Mouse (Mus musculus) forebrain, embryonic 12.5 days (tissue): Measurements from ENCODE around the gene Zfp524. TPM values are rescaled to one million over a fixed set of nuclear protein-coding genes. Genes with fewer than 3 reads are reported as not detected.

ENCODE experiments used
- ATAC-seq: fragments of 200-750 bp; cut with Nextera tagmentation; 2 replicates; pipeline ENCODE4 v1.8.0; 2017; ENCODE audit warnings: moderate TSS enrichment; ENCODE audit not compliant: low FRiP score
- H3K27ac ChIP-seq: fragments of 300-500 bp; sonication (generic); 2 replicates; pipeline ENCODE4 v1.5.1; 2016; ENCODE audit warnings: mild to moderate bottlenecking
- H3K27me3 ChIP-seq: fragments of 300-500 bp; sonication (generic); 2 replicates; pipeline ENCODE4 v1.6.1; 2016; ENCODE audit warnings: mild to moderate bottlenecking
- H3K36me3 ChIP-seq: fragments of 300-500 bp; sonication (generic); replicated peaks from 2 replicates; pipeline ENCODE4 v1.6.1; 2016; ENCODE audit warnings: mild to moderate bottlenecking
- H3K4me1 ChIP-seq: fragments of 300-500 bp; sonication (generic); 2 replicates; pipeline ENCODE4 v1.6.1; 2016
- H3K4me2 ChIP-seq: fragments of 300-500 bp; sonication (generic); 2 replicates; pipeline ENCODE4 v1.6.1; 2016; ENCODE audit warnings: mild to moderate bottlenecking, moderate library complexity
- H3K4me3 ChIP-seq: fragments of 300-500 bp; sonication (generic); replicated peaks from 2 replicates; pipeline ENCODE4 v1.5.1; 2016; ENCODE audit warnings: mild to moderate bottlenecking
- H3K9ac ChIP-seq: fragments of 300-500 bp; sonication (generic); 2 replicates; pipeline ENCODE4 v1.6.1; 2016; ENCODE audit warnings: mild to moderate bottlenecking
- H3K9me3 ChIP-seq: fragments of 300-500 bp; sonication (generic); 2 replicates; pipeline ENCODE4 v1.6.1; 2016
- whole genome bisulfite sequencing: fragments of 180-500 bp; shearing (Covaris S2); methylation state at CpG from one replicate; pipeline ENCODE4 v1.1.7; 2016; 5-methylcytosine and 5-hydroxymethylcytosine counted together
- polyA plus RNA-seq: library from polyadenylated mRNA; unstranded; fragments of >200 nt; fragmentation: Nextera tagmentation; extraction: Ambion mirVana; gene quantifications from 2 replicates; pipeline ENCODE4 v1.2.1, GENCODE M21; 2016

Gene Zfp524
- polyA plus RNA-seq, 1 experiment from 2014 or later: 9.6 TPM

- H3K27ac ChIP-seq: no peak overlapping the region
- peaks cover 70% of the 10 kb centered on the region for H3K27me3 ChIP-seq
- no peak for ATAC-seq
- peak overlapping the region; percentile 48 for H3K4me3 ChIP-seq
- 2% methylated on average over 49 of the region's 55 CpGs for WGBS
- H3K4me2 ChIP-seq: peak overlapping the region; percentile 70
- no peaks in the 10 kb centered on the region for H3K36me3 ChIP-seq
- no peaks in the 10 kb centered on the region for H3K9me3 ChIP-seq
- H3K4me1 ChIP-seq: peaks cover 50% of the 10 kb centered on the region
- peak overlapping the region; percentile 71 for H3K9ac ChIP-seq
These were observed 42.5 kb downstream of the Zfp524 start for GRCm38 (mm10) chr7:5056651-5057263.

GRCm38 (mm10) chr7:5057381-5057780 lies 43.2 kb downstream of the Zfp524 start:
- peaks cover 64% of the 10 kb centered on the region for H3K27me3 ChIP-seq
- no peak overlapping the region for H3K27ac ChIP-seq
- peaks cover 44% of the 10 kb centered on the region for H3K4me1 ChIP-seq
- 38% methylated on average over 8 of the region's 8 CpGs for WGBS
- peak overlapping the region; percentile 71; the same call in 1 of the 2 replicates for H3K9ac ChIP-seq
- H3K4me2 ChIP-seq: peak overlapping the region; percentile 70
- no peak for ATAC-seq
- H3K4me3 ChIP-seq: peak overlapping the region; percentile 48
- H3K36me3 ChIP-seq: no peaks in the 10 kb centered on the region
- H3K9me3 ChIP-seq: no peaks in the 10 kb centered on the region

DNA sequence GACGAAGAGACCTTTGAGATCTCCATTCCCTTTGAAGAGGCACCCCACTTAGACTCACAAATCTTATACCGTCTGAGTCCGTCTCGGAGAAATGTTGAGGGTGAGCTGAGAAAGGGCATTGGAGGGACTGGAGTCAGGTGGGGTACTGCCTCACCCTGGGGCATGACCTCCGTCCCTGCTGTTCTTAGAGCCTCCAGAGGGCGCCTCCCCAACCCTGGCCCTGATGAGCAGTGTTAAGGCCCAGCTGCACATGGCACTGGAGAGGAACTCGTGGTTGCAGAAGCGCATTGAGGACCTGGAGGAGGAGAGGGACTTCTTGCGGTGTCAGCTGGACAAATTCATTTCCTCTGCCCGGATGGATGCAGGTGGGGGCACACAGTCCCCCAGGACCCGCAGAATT lies 43.6 kb downstream of the Zfp524 start:
- H3K36me3 ChIP-seq: no peaks in the 10 kb centered on the region
- no peak for ATAC-seq
- H3K27me3 ChIP-seq: peaks cover 59% of the 10 kb centered on the region
- no peak overlapping the region for H3K4me3 ChIP-seq
- H3K27ac ChIP-seq: no peak overlapping the region
- no peaks in the 10 kb centered on the region for H3K9me3 ChIP-seq
- H3K4me1 ChIP-seq: peaks cover 40% of the 10 kb centered on the region
- H3K9ac ChIP-seq: no peak overlapping the region
- peak overlapping the region; percentile 70; the same call in 1 of the 2 replicates for H3K4me2 ChIP-seq
- 28% methylated on average over 11 of the region's 11 CpGs for WGBS

GRCm38 (mm10) chr7:5058631-5059030 lies 44.4 kb downstream of the Zfp524 start:
- no peak overlapping the region for H3K4me3 ChIP-seq
- no peak overlapping the region for H3K27ac ChIP-seq
- no peak overlapping the region for H3K9ac ChIP-seq
- peaks cover 38% of the 10 kb centered on the region for H3K4me1 ChIP-seq
- no peak for ATAC-seq
- H3K9me3 ChIP-seq: no peaks in the 10 kb centered on the region
- 91% methylated on average over 1 of the region's 1 CpGs for WGBS
- H3K4me2 ChIP-seq: no peak overlapping the region
- H3K27me3 ChIP-seq: peaks cover 51% of the 10 kb centered on the region
- no peaks in the 10 kb centered on the region for H3K36me3 ChIP-seq

- no peaks in the 10 kb centered on the region for H3K9me3 ChIP-seq
- WGBS: 94% methylated on average over 12 of the region's 12 CpGs
- peaks cover 40% of the 10 kb centered on the region for H3K4me1 ChIP-seq
- ATAC-seq: no peak
- peaks cover 43% of the 10 kb centered on the region for H3K27me3 ChIP-seq
- H3K4me3 ChIP-seq: no peak overlapping the region
- peak overlapping the region; percentile 99; the same call in 1 of the 2 replicates for H3K27ac ChIP-seq
- H3K9ac ChIP-seq: peak overlapping the region; percentile 74; the same call in 1 of the 2 replicates
- H3K36me3 ChIP-seq: no peaks in the 10 kb centered on the region
- peak overlapping the region; percentile 86; the same call in 1 of the 2 replicates for H3K4me2 ChIP-seq
These were observed 45.2 kb downstream of the Zfp524 start for GRCm38 (mm10) chr7:5059421-5059820.

DNA sequence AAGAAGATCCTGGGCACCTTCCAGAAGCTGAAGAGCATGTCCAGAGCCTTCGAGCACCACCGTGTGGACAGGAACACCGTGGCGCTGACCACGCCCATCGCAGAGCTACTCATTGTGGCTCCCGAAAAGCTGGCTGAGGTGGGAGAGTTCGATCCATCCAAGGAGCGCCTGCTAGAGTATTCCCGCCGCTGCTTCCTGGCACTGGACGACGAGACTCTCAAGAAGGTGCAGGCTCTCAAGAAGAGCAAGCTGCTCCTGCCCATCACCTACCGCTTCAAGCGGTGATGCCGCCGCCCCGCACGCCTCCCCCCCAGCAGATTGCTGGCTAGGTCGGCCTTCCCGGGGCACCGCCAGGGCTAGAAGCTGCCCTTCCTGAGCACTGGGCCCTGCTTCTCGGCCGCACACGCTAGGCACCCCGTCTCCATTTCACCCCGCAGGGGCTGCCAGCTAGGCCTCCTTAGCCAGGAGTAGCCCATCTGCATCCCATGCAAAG lies 46.1 kb downstream of the Zfp524 start:
- no peaks in the 10 kb centered on the region for H3K9me3 ChIP-seq
- no peaks in the 10 kb centered on the region for H3K36me3 ChIP-seq
- H3K9ac ChIP-seq: peak overlapping the region; percentile 74
- H3K4me2 ChIP-seq: peak overlapping the region; percentile 86
- peak overlapping the region; percentile 99 for H3K27ac ChIP-seq
- peak; percentile 5; the same call in 1 of the 2 replicates for ATAC-seq
- peaks cover 45% of the 10 kb centered on the region for H3K4me1 ChIP-seq
- H3K4me3 ChIP-seq: peak overlapping the region; percentile 72
- 3% methylated on average over 27 of the region's 27 CpGs for WGBS
- H3K27me3 ChIP-seq: peaks cover 35% of the 10 kb centered on the region

- under 1% methylated on average over 60 of the region's 60 CpGs for WGBS
- Histone ChIP-seq H3K4me3 (peak overlapping the region; percentile 72), H3K36me3 (peaks cover 6% of the 10 kb centered on the region), H3K4me1 (peaks cover 53% of the 10 kb centered on the region), H3K9me3 (no peaks in the 10 kb centered on the region), H3K9ac (peak overlapping the region; percentile 74), H3K27ac (peak overlapping the region; percentile 99), H3K4me2 (peak overlapping the region; percentile 86), H3K27me3 (peaks cover 26% of the 10 kb centered on the region)
- peak; percentile 90 for ATAC-seq
These were observed 46.9 kb downstream of the Zfp524 start for GRCm38 (mm10) chr7:5060944-5061773.

DNA sequence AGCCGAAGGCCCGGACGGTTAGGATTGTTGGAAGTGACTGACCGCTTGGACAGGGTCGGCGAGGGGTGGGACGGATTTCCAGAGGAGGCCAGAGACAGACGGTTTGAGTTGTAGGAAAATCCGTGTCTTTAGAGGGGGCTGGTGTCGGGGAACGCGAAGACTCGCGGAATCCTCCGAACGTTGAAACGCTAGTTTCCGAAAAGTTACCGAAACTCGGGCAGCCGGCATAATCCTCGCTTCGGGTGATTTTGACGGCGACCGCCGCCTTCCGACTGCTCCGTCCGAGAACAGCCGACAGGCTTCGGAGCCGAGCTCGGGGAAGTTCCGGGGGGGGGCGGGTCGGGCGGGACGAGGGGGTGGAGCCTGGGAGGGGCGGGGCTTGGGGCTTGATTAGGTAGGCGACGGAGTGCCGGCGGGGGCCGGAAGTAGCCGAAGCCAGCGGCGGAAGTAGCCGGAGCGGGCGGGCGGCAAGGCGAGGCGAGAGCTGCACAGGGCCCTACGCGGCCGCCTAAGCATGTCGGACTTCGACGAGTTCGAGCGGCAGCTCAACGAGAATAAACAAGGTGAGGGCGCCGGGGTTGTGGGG lies 47.7 kb downstream of the Zfp524 start, which contains the start of gene U2af2:
TSS of gene U2af2 (plus strand) at position 370 of the 586 bp plus-strand sequence.
- peak within 1 kb of the TSS; percentile 72 for H3K4me3 ChIP-seq
- peaks cover 19% of the 10 kb centered on the region for H3K27me3 ChIP-seq
- under 1% methylated on average over 61 of the region's 65 CpGs for WGBS
- peak; percentile 85 for ATAC-seq
- peak within 1 kb of the TSS; percentile 74 for H3K9ac ChIP-seq
- peak within 1 kb of the TSS; percentile 99 for H3K27ac ChIP-seq
- H3K4me1 ChIP-seq: peaks cover 46% of the 10 kb centered on the region
- H3K9me3 ChIP-seq: no peaks in the 10 kb centered on the region
- peaks cover 13% of the 10 kb centered on the region for H3K36me3 ChIP-seq
- H3K4me2 ChIP-seq: peak within 1 kb of the TSS; percentile 86

DNA sequence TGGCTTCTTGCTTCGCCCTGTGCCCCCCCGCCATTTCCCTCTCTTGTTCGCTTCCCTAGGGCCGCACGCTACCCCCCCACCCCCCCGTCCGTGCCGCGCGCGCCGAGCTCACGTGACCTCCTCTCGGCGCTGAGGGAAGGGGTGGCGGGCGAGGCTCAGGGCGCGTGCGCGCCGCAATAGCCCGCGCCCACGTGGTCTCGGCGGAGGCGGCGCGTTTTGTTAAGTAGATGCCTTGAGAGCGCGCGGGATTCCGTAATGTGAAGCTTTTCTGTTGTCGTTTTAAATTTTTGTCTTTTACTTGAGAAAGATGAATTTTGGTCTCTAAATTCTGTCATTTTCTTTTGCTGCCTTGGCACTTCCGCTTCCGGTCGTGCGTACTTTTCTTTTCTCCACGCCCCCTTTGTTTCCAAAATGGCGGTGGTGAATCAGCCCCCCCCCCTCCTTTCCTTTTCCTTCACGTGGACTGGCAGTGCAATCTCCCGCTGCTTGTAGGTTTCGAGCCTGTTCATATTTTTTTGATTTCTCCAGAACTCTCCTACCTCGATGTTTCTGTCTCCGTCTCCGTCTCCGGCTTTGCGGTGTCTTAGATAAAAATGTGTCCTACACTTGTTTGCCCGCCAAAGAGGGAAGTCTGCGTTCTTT lies 48.3 kb downstream of the Zfp524 start:
- H3K9me3 ChIP-seq: no peaks in the 10 kb centered on the region
- H3K27ac ChIP-seq: peak overlapping the region; percentile 99
- peak; percentile 57 for ATAC-seq
- peaks cover 13% of the 10 kb centered on the region for H3K27me3 ChIP-seq
- peak overlapping the region; percentile 72 for H3K4me3 ChIP-seq
- peak overlapping the region; percentile 86 for H3K4me2 ChIP-seq
- H3K4me1 ChIP-seq: peaks cover 41% of the 10 kb centered on the region
- under 1% methylated on average over 43 of the region's 51 CpGs for WGBS
- peak overlapping the region; percentile 74 for H3K9ac ChIP-seq
- peaks cover 19% of the 10 kb centered on the region for H3K36me3 ChIP-seq

DNA sequence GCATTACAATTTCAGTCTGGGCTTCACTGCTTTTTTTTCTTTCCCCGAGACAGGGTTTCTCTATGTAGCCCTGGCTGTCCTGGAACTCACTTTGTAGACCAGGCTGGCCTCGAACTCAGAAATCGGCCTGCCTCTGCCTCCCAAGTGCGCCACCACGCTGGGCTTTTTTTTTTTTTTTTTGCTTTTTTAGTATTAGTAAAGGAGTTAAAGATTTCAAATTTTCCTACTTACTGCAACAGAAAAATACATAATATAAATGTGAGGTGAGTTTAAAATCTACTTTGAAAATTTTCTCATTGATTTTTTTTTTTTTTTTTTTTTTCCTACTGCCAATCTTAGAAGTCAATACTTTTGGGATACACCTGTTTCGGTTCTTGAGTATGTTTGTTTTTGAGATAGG lies 50.7 kb downstream of the Zfp524 start:
- Histone ChIP-seq H3K27me3 (no peaks in the 10 kb centered on the region), H3K9ac (no peak overlapping the region), H3K9me3 (no peaks in the 10 kb centered on the region), H3K4me2 (no peak overlapping the region), H3K4me3 (no peak overlapping the region), H3K27ac (no peak overlapping the region), H3K36me3 (peaks cover 44% of the 10 kb centered on the region), H3K4me1 (peaks cover 36% of the 10 kb centered on the region)
- WGBS: 90% methylated on average over 6 of the region's 6 CpGs
- no peak for ATAC-seq
